Comparison of ENCODE assay signal across 21 mouse cellular contexts in the genomic region with DNA sequence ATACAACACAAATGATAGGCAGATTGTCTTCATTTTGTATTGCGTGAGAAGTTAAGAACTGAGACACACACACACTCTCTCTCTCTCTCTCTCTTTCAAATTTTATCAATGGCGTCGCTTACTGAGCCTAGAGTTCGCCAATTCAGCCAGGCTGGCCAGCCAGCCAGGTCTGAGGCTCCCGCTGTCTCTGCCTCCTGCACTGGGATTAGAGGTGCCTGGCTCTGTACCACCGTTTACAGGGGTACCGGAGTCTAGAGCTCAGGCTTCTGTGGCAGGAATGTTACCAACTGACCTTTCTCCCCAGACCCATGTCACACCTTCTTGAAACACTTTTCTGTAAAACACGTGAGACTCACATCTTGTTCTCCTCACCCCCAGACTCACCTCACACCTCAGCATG.
DNase-seq lines count a peak whose midpoint lies in the region; ATAC-seq lines count a peak whose summit lies in the region.
"Had no signal": no experiment of that assay in that cellular context is flagged by ENCODE, and none has a peak within 500 bp of the region (broad histone marks: within the 10 kb centered on the region; RNA-seq: fewer than 3 reads in every experiment).

No protein-coding gene starts in this region.

- WGBS in limb, embryonic 13.5 days: 74% methylated on average over 8 of the region's 8 CpGs
- 83% methylated on average over 8 of the region's 8 CpGs for WGBS in limb, embryonic 10.5 days

- no peaks in the 10 kb centered on the region for H3K27me3 ChIP-seq in limb, embryonic 13.5 days
- H3K27me3 ChIP-seq in limb, embryonic 10.5 days (ENCODE audit: low read depth, poor library complexity, severe bottlenecking): no peaks in the 10 kb centered on the region
- H3K27me3 ChIP-seq: embryonic facial prominence, embryonic 15.5 days; heart, embryonic 15.5 days; hindbrain, embryonic 13.5 days had no signal

- H3K9me3 ChIP-seq in limb, embryonic 13.5 days: no peaks in the 10 kb centered on the region
- no peaks in the 10 kb centered on the region for H3K9me3 ChIP-seq in limb, embryonic 10.5 days (replicated peaks)
- H3K9me3 ChIP-seq: embryonic facial prominence, embryonic 15.5 days; forebrain, embryonic 10.5 days; heart, embryonic 15.5 days had no signal

- no peak overlapping the region for H3K4me3 ChIP-seq in limb, embryonic 13.5 days
- H3K4me3 ChIP-seq in limb, embryonic 10.5 days: no peak overlapping the region
- H3K4me3 ChIP-seq: embryonic facial prominence, embryonic 15.5 days; erythroblast, embryonic 14.5 days; forebrain, embryonic 10.5 days; gastrocnemius, adult 2 months; heart, embryonic 15.5 days; hindbrain, embryonic 13.5 days had no signal

- peak; percentile 65 for DNase-seq in cerebellum, adult 11-12 months
- DNase-seq in cerebellum, postnatal 10 days: no peak
- DNase-seq in limb, embryonic 10.5 days (ENCODE audit: low spot score): no peak
- DNase-seq in cerebellum, adult 8-10 months: peak; percentile 42
- DNase-seq in cerebellum, postnatal 36 days: peak; percentile 43 to 49
- DNase-seq in right cerebral cortex, postnatal 25 days: no peak
- DNase-seq: adrenal gland, postnatal 10 days; embryo, embryonic 11 days; gastrocnemius, adult 2 months; gastrocnemius, postnatal 36 days; heart, adult 18-20 months; heart, postnatal 14 days had no signal

- ATAC-seq in limb, embryonic 13.5 days (ENCODE audit: low FRiP score, low read depth): no peak
- ATAC-seq: forebrain, embryonic 14.5 days had no signal

- H3K9ac ChIP-seq in limb, embryonic 13.5 days: peak overlapping the region; percentile 48; the same call in 1 of the 2 replicates
- H3K9ac ChIP-seq: embryonic facial prominence, embryonic 15.5 days; heart, embryonic 15.5 days had no signal

- peaks cover 35% of the 10 kb centered on the region for H3K36me3 ChIP-seq in limb, embryonic 13.5 days
- H3K36me3 ChIP-seq in limb, embryonic 10.5 days: peaks cover 28% of the 10 kb centered on the region
- H3K36me3 ChIP-seq: heart, embryonic 15.5 days had no signal

- no peak overlapping the region for H3K4me2 ChIP-seq in limb, embryonic 13.5 days (replicated peaks)
- H3K4me2 ChIP-seq: embryonic facial prominence, embryonic 15.5 days; heart, embryonic 11.5 days; heart, embryonic 15.5 days; hindbrain, embryonic 13.5 days had no signal

- H3K27ac ChIP-seq in limb, embryonic 13.5 days: no peak overlapping the region
- H3K27ac ChIP-seq in limb, embryonic 10.5 days: no peak overlapping the region
- H3K27ac ChIP-seq: embryonic facial prominence, embryonic 15.5 days; forebrain, embryonic 10.5 days; gastrocnemius, adult 2 months; heart, embryonic 15.5 days; hindbrain, embryonic 13.5 days; hindbrain, postnatal 0 days had no signal

- H3K4me1 ChIP-seq in limb, embryonic 13.5 days: peaks cover 32% of the 10 kb centered on the region
- H3K4me1 ChIP-seq in limb, embryonic 10.5 days: peaks cover 16% of the 10 kb centered on the region
- H3K4me1 ChIP-seq: forebrain, embryonic 10.5 days; heart, embryonic 15.5 days had no signal

Comparison
In these comparisons a context has a peak if more than half of its experiments do, and no peak if none do; other contexts are left out.
1. DNase-seq: peak in cerebellum, adult 11-12 months (single experiment), cerebellum, adult 8-10 months (single experiment) and cerebellum, postnatal 36 days (2 of 2); none in cerebellum, postnatal 10 days (0 of 2), limb, embryonic 10.5 days (single experiment) and right cerebral cortex, postnatal 25 days (single experiment).